Mouse (Mus musculus) v-Abl transformed pro-B cells (cell line): ENCODE measurements around the gene Nelfb.

Experiments used
- in situ Hi-C, 2 experiments: fragments of 400-800 bp; cut with MboI; formaldehyde crosslinking; loops; one replicate each; pipeline ENCODE4 v1.15.1; 2025; ENCODE audit not compliant: unreplicated experiment in 2 of 2

The Nelfb gene

DNA sequence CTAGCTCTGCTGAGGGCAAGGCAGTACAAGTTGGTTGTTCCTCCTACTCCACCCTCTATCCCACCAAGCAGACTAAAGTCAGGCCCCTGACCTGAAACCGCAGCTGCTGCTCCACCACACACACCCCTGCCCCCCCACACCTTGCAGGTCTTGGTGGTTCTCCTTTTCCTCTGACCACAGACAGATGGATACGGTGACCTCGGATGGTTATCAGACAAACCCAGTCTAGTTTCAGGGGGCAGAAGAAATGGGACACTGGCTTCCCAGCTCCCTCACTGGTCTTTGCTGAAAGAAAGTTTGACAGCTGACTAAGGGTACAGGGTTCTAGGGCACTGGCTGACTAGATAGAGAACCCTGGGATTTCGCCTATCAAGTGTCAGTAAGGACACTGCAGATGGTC lies 22.1 kb upstream of the Nelfb start:
- in situ Hi-C loops = no loop called here

DNA sequence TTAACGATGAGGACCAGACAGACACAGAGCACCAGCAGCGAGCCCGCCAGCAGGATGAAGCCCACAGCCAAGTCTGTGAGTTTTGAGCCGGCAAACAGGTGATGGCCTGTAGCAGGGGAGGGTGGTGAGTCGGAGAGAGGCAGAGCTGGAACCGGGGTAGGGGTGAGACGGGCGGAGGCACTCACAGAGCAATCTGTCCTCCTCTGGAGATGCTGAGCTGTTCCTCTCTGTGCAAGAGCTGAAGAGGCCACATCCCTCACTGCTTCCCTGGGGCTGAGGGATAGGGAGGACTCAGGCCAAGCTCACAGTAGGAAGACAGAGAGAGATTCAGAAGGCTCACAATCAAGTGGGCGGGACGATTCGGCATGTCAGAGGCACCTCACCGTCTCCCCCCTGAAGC lies 19.7 kb upstream of the Nelfb start:
- in situ Hi-C loops = no loop called here

DNA sequence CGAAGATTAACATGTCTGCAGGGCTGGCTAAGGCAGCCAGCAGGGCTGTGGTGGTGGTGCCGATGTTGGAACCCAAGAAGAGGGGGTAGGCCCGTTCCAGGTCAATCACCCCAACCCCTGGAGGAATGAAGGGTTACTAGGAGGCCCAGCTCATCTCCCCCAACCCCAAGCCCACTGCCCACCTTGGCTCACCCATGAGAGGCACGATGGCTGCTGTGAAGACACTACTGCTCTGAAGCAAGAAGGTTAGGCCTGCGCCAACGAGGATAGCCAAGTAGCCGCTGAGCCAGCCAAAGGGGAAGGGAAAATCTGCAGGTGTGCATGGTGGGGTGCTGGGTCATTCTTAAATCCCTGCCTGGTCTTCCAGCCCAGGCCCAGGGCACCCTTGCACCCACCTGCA lies 19.3 kb upstream of the Nelfb start:
- in situ Hi-C loops = no loop called here

DNA sequence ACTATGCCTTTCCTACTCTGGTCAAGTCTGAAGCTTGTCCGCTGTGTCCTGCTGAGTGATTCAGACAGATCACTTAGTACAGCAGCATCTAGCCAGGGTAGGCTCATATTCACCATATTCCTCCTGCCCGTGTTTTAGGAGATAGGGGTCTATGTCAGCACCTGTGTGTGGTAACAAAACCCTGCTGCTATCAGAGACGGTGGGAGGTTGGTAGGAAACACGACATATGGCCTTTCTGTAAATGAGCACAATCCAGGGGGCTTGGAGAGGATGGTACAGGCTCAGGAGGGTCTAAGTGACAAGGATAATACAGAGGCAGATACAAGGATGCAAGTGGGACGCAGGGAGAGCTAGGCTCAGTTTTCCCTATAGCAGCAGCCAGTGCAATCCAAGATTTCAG lies 18.3 kb upstream of the Nelfb start:
- in situ Hi-C loops = loop anchor here (5.0 kb wide), 1 partner anchor 37 kb away; no protein-coding TSS in a partner anchor

- in situ Hi-C loops = loop anchor here (5.0 kb wide), 1 partner anchor 37 kb away; no protein-coding TSS in a partner anchor
These were observed 17.8 kb upstream of the Nelfb start for GRCm38 (mm10) chr2:25228995-25229530.

DNA sequence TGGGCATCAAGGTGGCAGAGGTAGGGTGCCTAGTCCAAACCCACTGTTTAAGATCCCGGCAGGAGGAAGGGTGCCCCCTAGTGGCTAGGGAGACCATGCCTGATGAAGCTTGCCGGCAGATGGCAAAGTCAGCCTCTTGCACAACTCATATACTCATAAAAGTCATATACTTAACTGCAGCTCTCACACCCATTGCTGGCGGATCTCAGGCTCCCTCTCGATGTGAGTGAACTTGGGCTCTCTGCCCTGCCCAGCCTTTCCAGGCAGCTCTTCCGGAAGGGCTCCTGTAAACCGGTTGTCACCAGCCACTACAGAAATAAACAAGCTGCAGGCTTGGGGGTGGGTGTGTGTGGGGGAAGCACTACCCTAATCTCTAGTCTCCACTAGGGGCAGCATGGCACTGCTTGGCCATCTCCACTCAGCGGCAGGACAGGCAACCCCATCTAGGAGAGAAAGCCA lies 17.2 kb upstream of the Nelfb start:
- in situ Hi-C loops = loop anchor here (5.0 kb wide), 1 partner anchor 36 kb away; no protein-coding TSS in a partner anchor

- in situ Hi-C loops = loop anchor here (5.0 kb wide), 1 partner anchor 35 kb away; no protein-coding TSS in a partner anchor
These were observed 16.1 kb upstream of the Nelfb start for GRCm38 (mm10) chr2:25227406-25227805.

DNA sequence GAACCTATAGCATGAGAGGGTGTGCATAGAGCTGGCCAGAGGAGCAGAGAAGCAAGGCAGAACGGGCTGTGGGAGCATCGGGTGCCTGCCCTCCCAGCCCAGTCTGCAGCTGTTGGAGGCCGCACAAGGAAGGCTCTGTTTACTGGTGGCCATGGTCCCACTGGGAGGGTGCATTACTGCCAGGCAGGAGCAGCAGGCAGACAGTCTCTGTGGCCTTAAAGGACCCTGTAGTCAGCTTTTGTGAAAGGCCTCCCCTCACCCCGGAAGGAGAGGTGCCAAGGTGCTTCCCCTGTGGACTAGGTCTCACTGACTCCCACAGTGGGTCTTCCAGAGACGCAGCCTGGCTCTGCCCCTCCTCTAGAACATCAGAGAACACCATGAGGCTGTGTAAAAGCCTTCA lies 15.6 kb upstream of the Nelfb start:
- in situ Hi-C loops = loop anchor here (5.0 kb wide), 1 partner anchor 35 kb away; no protein-coding TSS in a partner anchor

DNA sequence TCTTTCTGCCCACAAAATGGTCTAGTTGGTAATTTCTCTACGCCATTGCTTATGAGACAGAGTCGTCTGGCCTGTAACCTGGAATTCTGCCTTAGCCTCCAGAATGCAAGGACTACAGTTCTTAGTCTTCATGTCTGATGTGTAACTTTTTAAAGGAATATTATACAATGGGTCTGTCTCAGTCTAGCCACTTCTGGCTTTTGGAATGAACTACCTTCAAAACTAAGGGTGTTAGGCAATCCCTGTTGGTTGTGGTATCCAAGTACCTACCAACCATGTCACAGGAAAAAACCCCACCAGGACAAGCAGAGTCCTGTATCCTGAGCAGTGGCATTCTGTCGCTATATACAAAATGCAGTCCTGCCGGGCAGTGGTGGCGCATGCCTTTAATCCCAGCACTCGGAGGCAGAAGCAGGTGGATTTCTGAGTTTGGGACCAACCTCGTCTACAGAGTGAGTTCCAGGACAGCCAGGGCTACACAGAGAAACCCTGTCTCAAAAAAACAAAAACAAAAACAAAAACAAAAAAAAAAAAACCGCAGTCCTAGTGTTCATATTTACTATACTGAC lies 14.6 kb upstream of the Nelfb start:
- in situ Hi-C loops = loop anchor here (5.0 kb wide), 1 partner anchor 34 kb away; no protein-coding TSS in a partner anchor

GRCm38 (mm10) chr2:25224766-25225752 lies 13.8 kb upstream of the Nelfb start:
- in situ Hi-C loops = loop anchor here (5.0 kb wide), 1 partner anchor 33 kb away; no protein-coding TSS in a partner anchor

DNA sequence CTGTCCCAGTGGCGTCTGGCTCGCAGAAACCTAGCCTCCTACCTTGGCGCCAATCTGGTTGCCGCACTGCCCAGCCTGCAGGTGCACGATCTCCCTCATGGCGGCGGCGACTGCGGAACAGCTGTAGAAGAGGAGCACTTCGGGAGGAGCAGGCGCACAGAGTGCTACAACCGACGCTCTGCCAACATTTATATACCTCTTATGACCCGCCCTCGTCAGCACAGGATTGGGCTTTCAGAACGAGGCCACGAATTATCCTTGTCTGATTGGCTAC lies 13.1 kb upstream of the Nelfb start, which contains the start of gene Tubb4b:
Gene Tubb4b, minus strand, starts transcription at position 211 of the 274 bp plus-strand sequence.
- in situ Hi-C loops = no loop called here

DNA sequence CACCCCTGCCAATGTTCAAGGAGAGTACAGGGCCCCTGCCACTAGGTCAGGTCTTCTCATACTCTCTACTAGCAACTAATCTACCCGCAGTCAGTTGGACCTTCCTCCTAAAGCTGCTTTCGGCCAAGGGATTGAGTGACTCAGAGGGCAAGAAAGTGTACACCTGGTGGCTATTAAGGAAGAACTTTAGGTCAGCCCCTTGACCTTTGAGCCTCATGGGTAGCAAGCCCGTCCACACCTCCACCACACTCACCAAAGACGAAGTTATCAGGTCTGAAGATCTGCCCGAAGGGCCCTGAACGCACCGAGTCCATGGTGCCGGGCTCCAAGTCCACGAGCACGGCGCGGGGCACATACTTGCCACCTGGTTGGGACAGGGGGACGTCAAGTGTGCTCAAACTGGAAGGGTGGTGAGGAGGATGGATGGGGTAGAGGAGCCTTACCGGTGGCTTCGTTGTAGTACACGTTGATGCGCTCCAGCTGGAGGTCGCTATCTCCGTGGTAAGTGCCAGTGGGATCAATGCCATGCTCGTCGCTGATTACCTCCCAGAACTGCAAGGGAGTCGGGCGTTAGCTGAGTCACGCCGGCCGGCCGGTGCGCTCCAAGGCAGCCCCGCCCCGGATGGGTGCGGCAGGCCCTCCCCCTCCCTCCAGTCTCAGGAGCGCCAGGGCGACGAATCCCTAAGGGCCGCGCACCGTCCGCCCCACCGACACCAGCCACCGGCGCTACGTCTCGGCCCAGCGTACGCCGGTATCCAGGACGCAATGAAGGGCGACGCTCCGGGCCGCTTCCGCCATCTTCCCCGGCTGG lies 12.6 kb upstream of the Nelfb start:
- in situ Hi-C loops = no loop called here

- in situ Hi-C loops = no loop called here
These were observed 10.1 kb upstream of the Nelfb start for GRCm38 (mm10) chr2:25221331-25221772.

DNA sequence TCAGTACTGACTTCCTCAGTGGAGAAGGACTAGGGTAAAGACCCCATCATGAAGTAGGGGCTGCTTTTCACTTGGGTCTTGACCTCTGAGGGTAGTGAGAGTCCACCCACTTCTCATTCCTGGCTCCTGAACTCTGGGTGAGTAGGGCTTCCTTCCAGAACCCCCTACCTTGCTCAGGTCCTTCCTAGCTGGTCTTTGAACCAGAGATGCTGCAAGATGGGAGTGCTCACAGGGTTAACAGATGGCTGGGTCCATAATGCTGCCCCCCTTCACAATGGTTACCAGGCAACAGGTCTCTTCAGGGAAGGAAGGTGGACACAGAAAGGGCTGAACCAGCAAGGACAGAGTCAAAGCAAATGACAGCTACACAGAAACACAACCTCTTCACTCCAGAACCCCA lies 7.2 kb upstream of the Nelfb start, which contains the start of gene Fam166a:
Gene Fam166a, plus strand, starts transcription at position 301 of the 400 bp plus-strand sequence.
- in situ Hi-C loops = no loop called here

- in situ Hi-C loops = no loop called here
These were observed 6.4 kb upstream of the Nelfb start for GRCm38 (mm10) chr2:25217666-25218065.

DNA sequence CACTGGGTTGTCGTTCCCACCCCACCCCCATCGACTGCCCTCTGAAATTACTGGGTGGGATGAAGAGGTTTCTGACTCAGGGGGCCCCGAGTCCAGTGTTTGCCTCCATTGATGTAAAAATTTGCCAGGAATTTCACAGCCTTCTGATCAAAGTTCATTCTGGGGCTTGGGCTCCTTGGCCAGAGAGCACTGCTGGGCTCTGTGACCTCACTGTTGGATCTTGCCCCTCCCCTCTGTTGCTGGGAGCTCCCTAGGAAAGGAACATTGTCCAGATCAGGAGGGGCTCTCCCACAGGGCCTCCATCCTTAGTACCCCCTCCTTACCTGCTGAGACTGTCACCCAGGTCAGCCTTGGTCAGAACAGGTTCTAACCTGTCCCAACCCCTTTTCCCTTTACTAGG lies 3.2 kb upstream of the Nelfb start, which contains the start of gene Stpg3:
Gene Stpg3, minus strand, starts transcription at position 194 of the 400 bp plus-strand sequence.
- in situ Hi-C loops = no loop called here

GRCm38 (mm10) chr2:25213266-25213865 lies 2.1 kb upstream of the Nelfb start:
- in situ Hi-C loops = no loop called here

GRCm38 (mm10) chr2:25210686-25211085 lies 603 bp downstream of the Nelfb start:
- in situ Hi-C loops = no loop called here

- in situ Hi-C loops = no loop called here
These were observed 3.7 kb downstream of the Nelfb start for GRCm38 (mm10) chr2:25207593-25207992.
